Mouse (Mus musculus) lung, embryonic 14.5 days (tissue): ENCODE data around the gene Ccer1. TPM values are rescaled to one million over a fixed set of nuclear protein-coding genes. Genes with fewer than 3 reads are reported as not detected.
"Not testable (repeated sequence)": the region's sequence is repeated elsewhere in the genome, so short reads cannot be mapped to it uniquely, and the experiment has no call there.

Source experiments
- ATAC-seq: fragments of 200-750 bp; cut with Nextera tagmentation; 2 replicates; pipeline ENCODE4 v1.8.0; 2017; ENCODE audit warnings: mild to moderate bottlenecking, moderate TSS enrichment, moderate library complexity; ENCODE audit not compliant: insufficient read depth
- DNase-seq: peaks from one replicate; pipeline ENCODE4 v3.0.0-alpha.2; 2015
- H3K27ac ChIP-seq: fragments of 300-500 bp; sonication (generic); 2 replicates; pipeline ENCODE4 v1.5.1; 2014; ENCODE audit warnings: low read depth, mild to moderate bottlenecking, moderate library complexity
- H3K27me3 ChIP-seq: fragments of 300-500 bp; sonication (generic); 2 replicates; pipeline ENCODE4 v1.6.1; 2014; ENCODE audit warnings: low read length, control low read depth; ENCODE audit not compliant: insufficient read depth
- H3K36me3 ChIP-seq: fragments of 300-500 bp; sonication (generic); 2 replicates; pipeline ENCODE4 v1.6.1; 2014; ENCODE audit warnings: control low read depth; ENCODE audit not compliant: insufficient read depth
- H3K4me1 ChIP-seq: fragments of 300-500 bp; sonication (generic); 2 replicates; pipeline ENCODE4 v1.6.1; 2014; ENCODE audit warnings: antibody characterized with exemption, control low read depth; ENCODE audit not compliant: insufficient read depth
- H3K4me2 ChIP-seq: fragments of 300-500 bp; sonication (generic); 2 replicates; pipeline ENCODE4 v1.6.1; 2014; ENCODE audit warnings: mild to moderate bottlenecking
- H3K4me3 ChIP-seq: fragments of 300-500 bp; sonication (generic); 2 replicates; pipeline ENCODE4 v1.5.1; 2014; ENCODE audit warnings: low read depth, low read length
- H3K9ac ChIP-seq: fragments of 300-500 bp; sonication (generic); 2 replicates; pipeline ENCODE4 v1.6.1; 2014
- H3K9me3 ChIP-seq: fragments of 300-500 bp; sonication (generic); 2 replicates; pipeline ENCODE4 v1.6.1; 2016; ENCODE audit warnings: low read depth, low read length, control low read depth
- CTCF ChIP-seq: IDR thresholded peaks from 2 replicates; pipeline ENCODE4 v1.5.1; 2016; ENCODE audit warnings: antibody characterized with exemption, low read depth
- WGBS: fragments of 180-500 bp; shearing (Covaris S2); extraction: QIAGEN DNeasy Blood & Tissue Kit; methylation state at CpG from one replicate; pipeline ENCODE4 v1.1.7; 2014; 5-methylcytosine and 5-hydroxymethylcytosine counted together
- polyA plus RNA-seq: library from polyadenylated mRNA; unstranded; fragments of >200 nt; fragmentation: Nextera tagmentation; extraction: Ambion mirVana; gene quantifications from 2 replicates; pipeline ENCODE4 v1.2.1, GENCODE M21; 2014

Gene Ccer1
- polyA plus RNA-seq, 1 experiment from 2014 or later, result not detected

- H3K36me3 ChIP-seq, result no peaks in the 10 kb centered on the region
- no peaks in the 10 kb centered on the region for H3K27me3 ChIP-seq
- no peak overlapping the region for H3K9ac ChIP-seq
- WGBS, result 70% methylated on average over 4 of the region's 4 CpGs
- H3K4me2 ChIP-seq, result no peak overlapping the region
- DNase-seq (no peak), ATAC-seq (no peak)
- H3K27ac ChIP-seq, result no peak overlapping the region
- no peaks in the 10 kb centered on the region for H3K4me1 ChIP-seq
- H3K4me3 ChIP-seq, result no peak overlapping the region
- H3K9me3 ChIP-seq, result no peaks in the 10 kb centered on the region
- no peak for TF ChIP-seq CTCF
Measured at GRCm38 (mm10) chr10:97714584-97714983, 21.7 kb downstream of the Ccer1 start.

DNA sequence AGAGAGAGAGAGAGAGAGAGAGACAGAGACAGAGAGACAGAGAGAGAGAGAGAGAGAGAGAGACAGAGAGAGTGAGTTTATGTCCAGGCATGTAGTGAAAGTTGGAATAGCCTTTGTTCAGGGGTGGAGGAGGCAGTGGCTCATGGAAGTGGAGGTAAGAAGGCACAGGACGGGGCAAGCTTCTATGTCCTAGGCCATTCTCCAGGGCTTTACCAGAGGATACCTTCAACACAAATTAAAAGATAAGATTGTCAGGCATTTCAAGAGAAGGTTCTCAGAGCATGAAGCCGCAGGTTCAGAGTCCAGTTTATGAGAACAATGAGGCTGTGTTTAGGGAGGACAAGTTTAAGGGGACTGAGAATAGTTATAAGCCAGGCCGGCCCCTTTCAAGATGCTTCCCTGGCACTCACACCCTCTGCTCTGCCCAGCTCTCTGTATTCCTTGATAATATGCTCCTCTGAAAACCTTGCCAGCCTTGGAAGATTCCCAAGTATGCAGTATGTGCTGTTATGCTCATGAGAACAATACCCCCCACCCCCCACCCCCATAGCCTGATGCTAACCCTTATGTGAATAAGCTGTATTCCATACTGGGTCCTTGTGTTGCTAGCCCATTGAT, 22.5 kb downstream of the Ccer1 start:
- ATAC-seq, result no peak
- H3K27ac ChIP-seq, result no peak overlapping the region
- no peaks in the 10 kb centered on the region for H3K4me1 ChIP-seq
- H3K9me3 ChIP-seq, result no peaks in the 10 kb centered on the region
- DNase-seq, result no peak
- 76% methylated on average over 3 of the region's 3 CpGs for WGBS
- no peaks in the 10 kb centered on the region for H3K36me3 ChIP-seq
- no peak overlapping the region for H3K4me3 ChIP-seq
- no peak overlapping the region for H3K4me2 ChIP-seq
- no peaks in the 10 kb centered on the region for H3K27me3 ChIP-seq
- no peak for TF ChIP-seq CTCF
- H3K9ac ChIP-seq, result no peak overlapping the region

DNA sequence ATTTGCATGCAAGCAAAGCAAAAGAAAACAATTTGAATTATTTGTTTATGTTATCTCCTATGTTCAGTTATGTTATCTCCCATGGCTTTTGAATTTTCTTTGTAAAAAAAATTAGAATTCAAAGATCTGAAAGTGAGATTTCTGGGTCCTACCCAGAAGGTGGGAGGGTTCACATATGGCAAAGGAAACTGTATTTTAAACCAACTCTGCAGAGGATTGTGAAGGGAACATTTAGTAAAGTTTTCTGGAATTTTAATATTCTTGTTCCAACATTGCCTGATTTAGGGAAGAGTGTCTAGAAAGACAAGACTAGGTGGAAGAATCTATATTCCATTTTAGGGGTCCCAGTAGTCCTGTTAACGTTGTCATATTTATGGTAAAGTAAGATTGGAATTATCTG, 24.4 kb downstream of the Ccer1 start:
- no peaks in the 10 kb centered on the region for H3K9me3 ChIP-seq
- no peaks in the 10 kb centered on the region for H3K4me1 ChIP-seq
- no peak overlapping the region for H3K27ac ChIP-seq
- H3K9ac ChIP-seq, result no peak overlapping the region
- no peak overlapping the region for H3K4me3 ChIP-seq
- DNase-seq (no peak), ATAC-seq (no peak)
- 60% methylated on average over 1 of the region's 1 CpGs for WGBS
- no peaks in the 10 kb centered on the region for H3K27me3 ChIP-seq
- no peak for TF ChIP-seq CTCF
- no peak overlapping the region for H3K4me2 ChIP-seq
- H3K36me3 ChIP-seq, result no peaks in the 10 kb centered on the region

- ATAC-seq (no peak), DNase-seq (no peak)
- Histone ChIP-seq H3K9me3 (no peaks in the 10 kb centered on the region), H3K27me3 (no peaks in the 10 kb centered on the region), H3K4me3 (no peak overlapping the region), H3K27ac (no peak overlapping the region), H3K9ac (no peak overlapping the region), H3K4me1 (no peaks in the 10 kb centered on the region), H3K36me3 (no peaks in the 10 kb centered on the region), H3K4me2 (no peak overlapping the region)
- TF ChIP-seq CTCF, result no peak
- WGBS, result 69% methylated on average over 2 of the region's 2 CpGs
Measured at GRCm38 (mm10) chr10:97718021-97718420, 25.2 kb downstream of the Ccer1 start.

DNA sequence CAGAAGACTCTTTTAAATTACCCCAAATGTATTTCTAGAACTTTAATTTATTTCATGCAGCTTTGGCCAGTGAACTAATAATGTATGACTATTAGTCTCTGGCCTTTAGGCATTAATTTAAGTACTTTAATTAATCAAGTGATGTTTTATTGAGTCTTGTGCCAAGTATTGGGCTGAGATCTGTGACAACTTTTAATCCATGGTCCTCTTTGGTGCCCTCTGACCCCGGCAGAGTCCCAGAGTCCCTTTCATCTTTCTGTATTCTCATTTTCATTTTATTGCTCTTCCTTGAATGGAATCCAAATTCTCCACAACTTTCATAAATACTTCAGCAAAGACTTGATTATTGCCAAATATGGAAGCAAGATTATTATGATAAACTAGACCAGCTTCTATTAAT, 27.8 kb downstream of the Ccer1 start:
- ATAC-seq, result peak; percentile 83; the same call in 1 of the 2 replicates
- no peaks in the 10 kb centered on the region for H3K4me1 ChIP-seq

GRCm38 (mm10) chr10:97722709-97723108, 29.9 kb downstream of the Ccer1 start:
- H3K9ac ChIP-seq, result no peak overlapping the region
- no peak for TF ChIP-seq CTCF
- DNase-seq, result no peak
- H3K36me3 ChIP-seq, result no peaks in the 10 kb centered on the region
- no peaks in the 10 kb centered on the region for H3K9me3 ChIP-seq
- no peak overlapping the region for H3K4me3 ChIP-seq
- no peak overlapping the region for H3K4me2 ChIP-seq
- H3K27ac ChIP-seq, result no peak overlapping the region
- no peaks in the 10 kb centered on the region for H3K4me1 ChIP-seq
- no peaks in the 10 kb centered on the region for H3K27me3 ChIP-seq
- 95% methylated on average over 9 of the region's 9 CpGs for WGBS
- no peak for ATAC-seq

More for the DNA sequence above, 27.8 kb downstream of the Ccer1 start:
- Histone ChIP-seq H3K27ac (no peak overlapping the region), H3K9me3 (no peaks in the 10 kb centered on the region), H3K4me2 (no peak overlapping the region), H3K27me3 (no peaks in the 10 kb centered on the region), H3K9ac (no peak overlapping the region), H3K4me3 (no peak overlapping the region), H3K36me3 (no peaks in the 10 kb centered on the region)
- peak; percentile 89 for DNase-seq
- 50% methylated on average over 1 of the region's 1 CpGs for WGBS
- TF ChIP-seq CTCF, result no peak

DNA sequence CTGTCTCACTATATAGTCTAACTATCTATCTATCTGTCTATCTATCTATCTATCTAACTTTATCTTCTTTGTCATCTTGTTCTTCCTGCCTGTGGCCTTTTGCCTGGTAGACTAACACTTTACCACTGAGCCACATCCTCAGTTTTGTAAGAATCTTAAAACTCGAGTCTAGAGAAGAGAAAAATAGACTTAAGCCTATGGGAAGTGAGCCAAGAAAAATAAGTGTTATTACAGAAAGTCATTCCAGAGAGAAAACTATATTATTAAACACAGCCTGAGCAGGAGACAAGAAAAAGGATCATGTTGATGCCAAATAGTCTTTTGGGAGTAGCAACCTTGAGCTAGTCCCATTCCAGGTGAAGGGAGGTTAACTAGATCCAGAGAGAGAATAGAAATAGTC, 33.1 kb downstream of the Ccer1 start:
- Histone ChIP-seq H3K9me3 (no peaks in the 10 kb centered on the region), H3K27me3 (no peaks in the 10 kb centered on the region), H3K9ac (no peak overlapping the region), H3K4me3 (no peak overlapping the region), H3K4me2 (no peak overlapping the region), H3K27ac (no peak overlapping the region), H3K4me1 (no peaks in the 10 kb centered on the region), H3K36me3 (no peaks in the 10 kb centered on the region)
- 17% methylated on average over 1 of the region's 1 CpGs for WGBS
- peak; percentile 48 for DNase-seq
- no peak for TF ChIP-seq CTCF
- ATAC-seq, result no peak

GRCm38 (mm10) chr10:97726655-97727054, 33.8 kb downstream of the Ccer1 start, which contains the start of gene C030005K15Rik:
TSS of gene C030005K15Rik (minus strand) at chr10:97726755.
- not testable (repeated sequence) for H3K27ac ChIP-seq, H3K4me3 ChIP-seq, H3K9ac ChIP-seq, H3K36me3 ChIP-seq, H3K4me1 ChIP-seq, ATAC-seq, H3K4me2 ChIP-seq, H3K9me3 ChIP-seq, DNase-seq, H3K27me3 ChIP-seq

Other genes with a start within 250 kb of the Ccer1 start
- 117 and 150 TPM in 2 replicates for gene Dcn, start 213.4 kb upstream of the Ccer1 start, polyA plus RNA-seq
- gene Lum, start 127.9 kb upstream of the Ccer1 start, polyA plus RNA-seq, result 41.8 and 50.1 TPM in 2 replicates
- 0.11 TPM in 1 of 2 replicates, not detected in the other for gene Kera, start 86.2 kb upstream of the Ccer1 start, polyA plus RNA-seq
- 1.7 and 1.9 TPM in 2 replicates for gene Epyc, start 49.0 kb upstream of the Ccer1 start, polyA plus RNA-seq
- not detected in 2 replicates for gene C030005K15Rik, start 33.7 kb downstream of the Ccer1 start, polyA plus RNA-seq